Mouse (Mus musculus) kidney, adult 2 months (tissue): ENCODE data around the gene Ankrd13c. TPM values are rescaled to one million over a fixed set of nuclear protein-coding genes. Genes with fewer than 3 reads are reported as not detected.

Experiments
- DNase-seq: peaks from one replicate; pipeline ENCODE4 v3.0.0; 2021
- H3K27ac ChIP-seq: fragments of 200-500 bp; 2 replicates; pipeline ENCODE4 v1.5.1; 2012; ENCODE audit warnings: low read depth, low read length, control low read depth, inconsistent platforms; ENCODE audit not compliant: insufficient read depth
- H3K27me3 ChIP-seq: fragments of 200-500 bp; replicated peaks from 2 replicates; pipeline ENCODE4 v1.6.1; 2012; ENCODE audit warnings: mild to moderate bottlenecking, moderate library complexity, low read length, inconsistent platforms; ENCODE audit not compliant: control insufficient read depth, insufficient read depth
- H3K36me3 ChIP-seq: fragments of 200-500 bp; 2 replicates; pipeline ENCODE4 v1.6.1; 2012; ENCODE audit warnings: mild to moderate bottlenecking, moderate library complexity, low read length, inconsistent platforms; ENCODE audit not compliant: control insufficient read depth, insufficient read depth
- H3K4me1 ChIP-seq: fragments of 200-500 bp; 2 replicates; pipeline ENCODE4 v1.6.1; 2011; ENCODE audit warnings: low read length; ENCODE audit not compliant: control insufficient read depth, insufficient read depth
- H3K4me3 ChIP-seq: fragments of 200-500 bp; 2 replicates; pipeline ENCODE4 v1.5.1; 2011; ENCODE audit warnings: mild to moderate bottlenecking, low read depth, low read length, control low read depth; ENCODE audit not compliant: insufficient read depth
- CTCF ChIP-seq: fragments of 200-500 bp; conservative IDR thresholded peaks from 2 replicates; pipeline ENCODE4 v1.5.1; 2011; ENCODE audit warnings: low read depth, mild to moderate bottlenecking, control low read depth, low read length, moderate library complexity, mixed read lengths; ENCODE audit not compliant: insufficient read depth, insufficient read length
- POLR2A ChIP-seq: fragments of 200-500 bp; IDR thresholded peaks from one replicate; pipeline ENCODE4 v1.6.1; 2011; ENCODE audit warnings: low read depth, low read length, control low read depth
- WGBS: fragments of 180-500 bp; shearing (Covaris S2); methylation state at CpG from one replicate; pipeline ENCODE4 v1.1.7; 2018; 5-methylcytosine and 5-hydroxymethylcytosine counted together
- polyA plus RNA-seq: library from polyadenylated mRNA; depleted of rRNA; stranded (reverse); fragments of >200 nt; gene quantifications from 2 replicates; pipeline ENCODE4 v1.2.3, GENCODE M21; 2012

The Ankrd13c gene
- polyA plus RNA-seq, 1 experiment: 73.4 TPM

GRCm38 (mm10) chr3:157947383-157948280 is 593 bp downstream of the Ankrd13c start:
- DNase-seq: peak; percentile 83
- Histone ChIP-seq H3K36me3 (no peaks in the 10 kb centered on the region), H3K27me3 (no peaks in the 10 kb centered on the region), H3K4me3 (peak overlapping the region; percentile 97), H3K27ac (peak overlapping the region; percentile 100), H3K4me1 (peaks cover 6% of the 10 kb centered on the region; the same call in 1 of the 2 replicates)
- WGBS: under 1% methylated on average over 92 of the region's 93 CpGs
- TF ChIP-seq POLR2A (no peak), CTCF (no peak)

GRCm38 (mm10) chr3:157952716-157953115 is 5.7 kb downstream of the Ankrd13c start:
- 57% methylated on average over 2 of the region's 2 CpGs for WGBS
- Histone ChIP-seq H3K4me3 (no peak overlapping the region), H3K27me3 (no peaks in the 10 kb centered on the region; the same call in 1 of the 2 replicates), H3K27ac (peak overlapping the region; percentile 86), H3K4me1 (peaks cover 13% of the 10 kb centered on the region), H3K36me3 (no peaks in the 10 kb centered on the region)
- DNase-seq: peak; percentile 54
- TF ChIP-seq POLR2A: no peak
- no peak for TF ChIP-seq CTCF

DNA sequence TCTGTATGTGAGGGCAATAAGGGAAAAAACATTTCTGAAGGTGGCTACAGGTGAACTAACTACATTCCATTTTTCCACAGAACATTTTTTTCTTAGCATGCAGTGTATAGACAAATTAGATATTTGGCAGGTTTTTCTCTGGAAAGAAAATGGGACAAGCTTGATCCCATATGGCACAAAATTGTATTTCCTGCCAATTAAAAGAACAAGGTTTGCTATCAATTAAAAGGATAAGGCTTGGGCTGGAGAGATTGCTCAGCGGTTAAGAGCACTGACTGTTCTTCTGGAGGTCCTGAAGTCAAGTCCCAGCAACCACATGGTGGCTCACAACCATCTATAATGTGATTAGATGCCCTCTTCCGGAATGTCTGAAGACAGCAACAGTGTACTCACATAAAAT is 8.4 kb downstream of the Ankrd13c start:
- WGBS: 77% methylated on average over 2 of the region's 2 CpGs
- no peak for TF ChIP-seq CTCF
- no peak for TF ChIP-seq POLR2A
- H3K27ac ChIP-seq: no peak overlapping the region
- no peaks in the 10 kb centered on the region for H3K36me3 ChIP-seq
- peaks cover 13% of the 10 kb centered on the region for H3K4me1 ChIP-seq
- no peak for DNase-seq
- no peaks in the 10 kb centered on the region; the same call in 1 of the 2 replicates for H3K27me3 ChIP-seq
- no peak overlapping the region for H3K4me3 ChIP-seq

DNA sequence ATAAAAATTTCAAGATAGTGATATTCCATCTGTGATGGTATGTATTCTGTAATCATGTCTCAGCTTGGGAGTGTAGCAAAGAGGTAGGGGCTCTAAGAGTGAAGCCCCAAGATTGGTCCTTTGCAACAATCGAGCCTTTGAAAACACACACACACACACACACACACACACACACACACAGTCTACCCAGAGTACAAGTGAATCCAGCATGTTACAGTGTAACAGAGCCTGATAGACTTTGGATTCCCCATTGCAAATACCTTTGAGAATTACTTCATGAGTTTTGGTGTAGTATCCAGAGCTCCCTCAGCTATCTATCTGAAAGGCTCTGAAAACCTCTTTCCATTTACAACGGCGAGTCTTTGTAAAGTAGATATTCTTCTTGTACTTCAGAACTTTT is 9.2 kb downstream of the Ankrd13c start:
- Histone ChIP-seq H3K4me3 (no peak overlapping the region), H3K27me3 (no peaks in the 10 kb centered on the region; the same call in 1 of the 2 replicates), H3K4me1 (peaks cover 10% of the 10 kb centered on the region), H3K27ac (no peak overlapping the region), H3K36me3 (no peaks in the 10 kb centered on the region)
- peak; percentile 79 for DNase-seq
- 64% methylated on average over 3 of the region's 3 CpGs for WGBS
- TF ChIP-seq POLR2A (no peak), CTCF (no peak)

- Histone ChIP-seq H3K4me1 (peaks cover 10% of the 10 kb centered on the region), H3K27ac (no peak overlapping the region), H3K27me3 (no peaks in the 10 kb centered on the region; the same call in 1 of the 2 replicates), H3K4me3 (no peak overlapping the region), H3K36me3 (no peaks in the 10 kb centered on the region)
- TF ChIP-seq POLR2A (no peak), CTCF (no peak)
- no peak for DNase-seq
These were observed 10.3 kb downstream of the Ankrd13c start for GRCm38 (mm10) chr3:157957320-157957719.

DNA sequence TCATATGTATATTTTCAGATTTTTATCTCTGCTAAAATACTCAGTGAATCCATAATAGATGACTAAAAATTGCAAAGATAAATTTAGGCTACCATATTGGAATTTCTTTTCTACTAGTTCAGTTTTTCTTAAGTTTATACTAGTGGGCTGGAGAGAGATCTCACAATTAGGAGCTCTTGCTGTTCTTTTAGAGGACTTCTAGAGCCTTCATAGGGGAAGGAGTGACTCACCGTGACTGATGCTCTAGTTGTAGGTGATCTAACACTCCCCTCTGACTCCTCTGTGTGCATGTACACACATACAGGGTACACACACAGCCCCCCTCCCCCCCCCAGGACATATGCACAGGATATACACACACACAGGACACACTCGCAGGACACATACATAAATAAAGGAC is 24.1 kb downstream of the Ankrd13c start:
- no peak overlapping the region for H3K4me3 ChIP-seq
- 90% methylated on average over 2 of the region's 2 CpGs for WGBS
- H3K36me3 ChIP-seq: peaks cover 2% of the 10 kb centered on the region; the same call in 1 of the 2 replicates
- peaks cover 3% of the 10 kb centered on the region; the same call in 1 of the 2 replicates for H3K4me1 ChIP-seq
- no peak for DNase-seq
- TF ChIP-seq CTCF (no peak), POLR2A (no peak)
- H3K27me3 ChIP-seq: no peaks in the 10 kb centered on the region
- no peak overlapping the region for H3K27ac ChIP-seq

- no peak for TF ChIP-seq POLR2A
- TF ChIP-seq CTCF: no peak
- Histone ChIP-seq H3K4me1 (peaks cover 3% of the 10 kb centered on the region; the same call in 1 of the 2 replicates), H3K27ac (no peak overlapping the region), H3K27me3 (no peaks in the 10 kb centered on the region), H3K4me3 (no peak overlapping the region), H3K36me3 (peaks cover 2% of the 10 kb centered on the region; the same call in 1 of the 2 replicates)
- DNase-seq: no peak
- WGBS: 99% methylated on average over 2 of the region's 2 CpGs
These were observed 26.2 kb downstream of the Ankrd13c start for GRCm38 (mm10) chr3:157973236-157973635.
